Mouse (Mus musculus): ENCODE measurements around the gene Plxnb1. TPM values are rescaled to one million over a fixed set of nuclear protein-coding genes. Genes with fewer than 3 reads are reported as not detected.

Plxnb1 gene
- polyA plus RNA-seq, 1 experiment, result 5.8 TPM

DNA sequence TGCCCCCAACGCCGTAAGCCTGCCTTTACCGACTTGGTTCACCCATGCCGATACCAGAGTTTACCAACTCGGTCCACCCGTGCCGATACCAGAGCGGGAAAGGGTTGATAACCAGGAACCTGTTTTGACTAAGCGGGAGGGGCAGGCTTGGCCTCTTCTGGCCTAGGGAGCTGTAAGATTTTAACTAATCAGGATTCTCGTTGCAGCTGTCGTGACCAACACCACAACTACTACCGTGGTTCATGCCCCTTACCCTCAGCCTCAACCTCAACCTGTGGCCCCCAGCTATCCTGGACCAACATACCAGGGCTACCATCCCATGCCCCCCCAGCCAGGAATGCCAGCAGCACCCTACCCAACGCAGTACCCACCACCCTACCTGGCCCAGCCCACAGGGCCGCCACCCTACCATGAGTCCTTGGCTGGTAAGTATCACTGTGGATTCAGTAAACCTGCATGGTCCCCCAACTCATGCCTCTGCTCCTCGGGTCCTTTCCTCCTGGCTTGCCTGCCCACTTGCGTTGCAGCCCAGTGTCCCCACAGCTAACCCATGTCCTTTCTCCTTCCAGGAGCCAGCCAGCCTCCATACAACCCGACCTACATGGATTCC, 39.0 kb upstream of the Plxnb1 start:
- H3K27ac ChIP-seq (ENCODE audit: control insufficient read depth, insufficient read depth, low read depth, low read length), result no peak overlapping the region
- TF ChIP-seq CTCF (IDR thresholded peaks at IDR 0.05; ENCODE audit: control insufficient read depth, insufficient read depth, insufficient replicate concordance, low read depth, low read length) (no peak), POLR2A (IDR thresholded peaks at IDR 0.05; ENCODE audit: control insufficient read depth, low read depth, low read length) (no peak)
- H3K27me3 ChIP-seq (ENCODE audit: control insufficient read depth, insufficient read depth, low read length), result no peaks in the 10 kb centered on the region
- no peak overlapping the region for H3K4me3 ChIP-seq (ENCODE audit: control insufficient read depth, low read depth, low read length)
- H3K4me1 ChIP-seq (ENCODE audit: control insufficient read depth, insufficient read depth, low read length), result no peaks in the 10 kb centered on the region
- no peaks in the 10 kb centered on the region for H3K36me3 ChIP-seq (ENCODE audit: control insufficient read depth, insufficient read depth, low read length)

DNA sequence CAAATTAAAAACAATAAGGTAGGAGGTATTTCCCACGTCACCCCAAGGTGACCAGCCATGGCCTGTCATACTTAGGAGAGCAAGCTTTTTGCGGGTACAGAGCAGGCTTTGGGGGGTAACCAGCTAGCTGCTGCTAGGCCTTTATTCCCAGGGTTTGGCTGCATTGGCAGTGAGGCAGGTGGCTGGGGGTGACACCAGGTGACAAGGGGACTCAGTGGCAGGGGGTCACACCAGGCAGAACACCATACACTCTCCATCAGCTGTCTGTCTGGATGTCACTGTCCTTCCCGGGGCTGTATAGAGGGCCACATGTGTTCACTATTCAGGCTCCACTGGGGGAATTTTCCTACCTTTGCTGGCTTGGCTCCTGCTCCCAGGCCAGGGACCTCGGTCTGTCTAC, 38.3 kb upstream of the Plxnb1 start:
- no peaks in the 10 kb centered on the region for H3K4me1 ChIP-seq (ENCODE audit: control insufficient read depth, insufficient read depth, low read length)
- H3K36me3 ChIP-seq (ENCODE audit: control insufficient read depth, insufficient read depth, low read length), result no peaks in the 10 kb centered on the region
- no peak overlapping the region for H3K27ac ChIP-seq (ENCODE audit: control insufficient read depth, insufficient read depth, low read depth, low read length)

GRCm38 (mm10) chr9:109057543-109057942, 37.6 kb upstream of the Plxnb1 start:
- H3K27ac ChIP-seq (ENCODE audit: control insufficient read depth, insufficient read depth, low read depth, low read length), result no peak overlapping the region
- H3K27me3 ChIP-seq (ENCODE audit: control insufficient read depth, insufficient read depth, low read length), result no peaks in the 10 kb centered on the region
- TF ChIP-seq POLR2A (IDR thresholded peaks at IDR 0.05; ENCODE audit: control insufficient read depth, low read depth, low read length) (no peak), CTCF (IDR thresholded peaks at IDR 0.05; ENCODE audit: control insufficient read depth, insufficient read depth, insufficient replicate concordance, low read depth, low read length) (no peak)
- no peak overlapping the region for H3K4me3 ChIP-seq (ENCODE audit: control insufficient read depth, low read depth, low read length)
- no peaks in the 10 kb centered on the region for H3K36me3 ChIP-seq (ENCODE audit: control insufficient read depth, insufficient read depth, low read length)
- no peaks in the 10 kb centered on the region for H3K4me1 ChIP-seq (ENCODE audit: control insufficient read depth, insufficient read depth, low read length)

More for the DNA sequence above, 38.3 kb upstream of the Plxnb1 start:
- no peak for TF ChIP-seq POLR2A (IDR thresholded peaks at IDR 0.05; ENCODE audit: control insufficient read depth, low read depth, low read length)
- TF ChIP-seq CTCF (IDR thresholded peaks at IDR 0.05; ENCODE audit: control insufficient read depth, insufficient read depth, insufficient replicate concordance, low read depth, low read length), result no peak
- Histone ChIP-seq H3K4me3 (ENCODE audit: control insufficient read depth, low read depth, low read length) (no peak overlapping the region), H3K27me3 (ENCODE audit: control insufficient read depth, insufficient read depth, low read length) (no peaks in the 10 kb centered on the region)

DNA sequence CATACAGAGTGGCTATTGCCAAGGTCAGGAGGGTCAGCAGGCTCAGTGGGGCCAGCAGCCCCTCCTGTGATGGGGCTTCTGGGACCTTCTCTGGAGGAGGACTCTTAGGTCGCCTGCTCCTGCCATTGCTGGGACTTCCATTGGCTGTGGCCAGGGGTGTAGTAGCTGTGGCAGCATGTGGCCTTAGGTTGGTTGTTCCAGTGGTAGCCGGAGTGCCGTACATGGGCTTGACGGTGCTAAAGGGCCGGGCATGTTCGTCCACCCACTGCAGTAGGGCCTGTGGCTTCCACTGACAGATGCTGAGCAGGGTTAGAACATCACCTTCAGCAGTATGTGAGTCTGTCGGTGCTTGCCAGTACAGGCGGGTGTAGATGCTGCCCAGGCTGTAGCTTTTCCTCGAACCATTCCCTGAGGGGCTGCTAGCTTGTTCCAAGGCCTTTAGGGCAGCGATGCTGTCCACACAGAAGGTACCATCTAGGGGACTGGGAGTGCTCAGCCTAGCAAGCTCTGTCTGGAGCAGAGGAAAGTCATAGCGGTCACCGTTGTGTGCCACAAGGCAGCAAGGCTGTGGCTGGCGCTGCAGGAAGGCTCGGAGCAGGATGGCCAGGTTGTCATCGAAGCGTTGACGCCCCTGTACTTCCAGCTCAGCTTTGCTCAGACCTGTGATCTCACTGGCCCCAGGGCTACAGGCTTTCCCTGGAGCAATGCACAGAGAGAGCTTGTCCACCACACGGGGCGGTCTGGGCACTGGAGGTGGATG, 37.0 kb upstream of the Plxnb1 start:
- Histone ChIP-seq H3K4me3 (ENCODE audit: control insufficient read depth, low read depth, low read length) (no peak overlapping the region), H3K27me3 (ENCODE audit: control insufficient read depth, insufficient read depth, low read length) (no peaks in the 10 kb centered on the region), H3K36me3 (ENCODE audit: control insufficient read depth, insufficient read depth, low read length) (no peaks in the 10 kb centered on the region), H3K4me1 (ENCODE audit: control insufficient read depth, insufficient read depth, low read length) (no peaks in the 10 kb centered on the region), H3K27ac (ENCODE audit: control insufficient read depth, insufficient read depth, low read depth, low read length) (no peak overlapping the region)
- TF ChIP-seq CTCF (IDR thresholded peaks at IDR 0.05; ENCODE audit: control insufficient read depth, insufficient read depth, insufficient replicate concordance, low read depth, low read length) (no peak), POLR2A (IDR thresholded peaks at IDR 0.05; ENCODE audit: control insufficient read depth, low read depth, low read length) (no peak)

GRCm38 (mm10) chr9:109059136-109059903, 35.9 kb upstream of the Plxnb1 start, which contains the start of gene Trex1:
Gene Trex1 (minus strand): TSS chr9:109059734.
- Histone ChIP-seq H3K36me3 (ENCODE audit: control insufficient read depth, insufficient read depth, low read length) (no peaks in the 10 kb centered on the region), H3K4me1 (ENCODE audit: control insufficient read depth, insufficient read depth, low read length) (no peaks in the 10 kb centered on the region), H3K27ac (ENCODE audit: control insufficient read depth, insufficient read depth, low read depth, low read length) (peak within 1 kb of the TSS; percentile 16; the same call in 1 of the 2 replicates), H3K4me3 (ENCODE audit: control insufficient read depth, low read depth, low read length) (peak within 1 kb of the TSS; percentile 25), H3K27me3 (ENCODE audit: control insufficient read depth, insufficient read depth, low read length) (no peaks in the 10 kb centered on the region)
- peak; percentile 82 for TF ChIP-seq CTCF (IDR thresholded peaks at IDR 0.05; ENCODE audit: control insufficient read depth, insufficient read depth, insufficient replicate concordance, low read depth, low read length)
- TF ChIP-seq POLR2A (IDR thresholded peaks at IDR 0.05; ENCODE audit: control insufficient read depth, low read depth, low read length), result peak; percentile 70

GRCm38 (mm10) chr9:109060184-109060897, 34.8 kb upstream of the Plxnb1 start:
- no peaks in the 10 kb centered on the region for H3K27me3 ChIP-seq (ENCODE audit: control insufficient read depth, insufficient read depth, low read length)
- no peak overlapping the region for H3K4me3 ChIP-seq (ENCODE audit: control insufficient read depth, low read depth, low read length)
- no peaks in the 10 kb centered on the region for H3K36me3 ChIP-seq (ENCODE audit: control insufficient read depth, insufficient read depth, low read length)
- no peaks in the 10 kb centered on the region for H3K4me1 ChIP-seq (ENCODE audit: control insufficient read depth, insufficient read depth, low read length)
- no peak overlapping the region for H3K27ac ChIP-seq (ENCODE audit: control insufficient read depth, insufficient read depth, low read depth, low read length)
- no peak for TF ChIP-seq POLR2A (IDR thresholded peaks at IDR 0.05; ENCODE audit: control insufficient read depth, low read depth, low read length)
- no peak for TF ChIP-seq CTCF (IDR thresholded peaks at IDR 0.05; ENCODE audit: control insufficient read depth, insufficient read depth, insufficient replicate concordance, low read depth, low read length)
